Mouse (Mus musculus): ENCODE measurements at regions not wholly inside any gene's neighbourhood (a gene's known extent, or its start where the extent isn't known, plus 50 kb on each side); places are given as distances from the start of the nearest gene placed in this dataset.

GRCm38 (mm10) chr2:179054441-179054840 lies 387.8 kb upstream of the Cdh4 start:
- TF ChIP-seq CTCF (IDR thresholded peaks at IDR 0.05; ENCODE audit: low read depth) (no peak), EP300 (optimal IDR thresholded peaks at IDR 0.05) (no peak)
